Mouse (Mus musculus) cerebellum, adult 9-10 months (tissue): ENCODE measurements at regions not wholly inside any gene's neighbourhood (a gene's known extent, or its start where the extent isn't known, plus 50 kb on each side); places are given as distances from the start of the nearest gene placed in this dataset.

Experiments used
- DNase-seq: peaks from one replicate; pipeline ENCODE4 v3.0.0; 2022

DNA sequence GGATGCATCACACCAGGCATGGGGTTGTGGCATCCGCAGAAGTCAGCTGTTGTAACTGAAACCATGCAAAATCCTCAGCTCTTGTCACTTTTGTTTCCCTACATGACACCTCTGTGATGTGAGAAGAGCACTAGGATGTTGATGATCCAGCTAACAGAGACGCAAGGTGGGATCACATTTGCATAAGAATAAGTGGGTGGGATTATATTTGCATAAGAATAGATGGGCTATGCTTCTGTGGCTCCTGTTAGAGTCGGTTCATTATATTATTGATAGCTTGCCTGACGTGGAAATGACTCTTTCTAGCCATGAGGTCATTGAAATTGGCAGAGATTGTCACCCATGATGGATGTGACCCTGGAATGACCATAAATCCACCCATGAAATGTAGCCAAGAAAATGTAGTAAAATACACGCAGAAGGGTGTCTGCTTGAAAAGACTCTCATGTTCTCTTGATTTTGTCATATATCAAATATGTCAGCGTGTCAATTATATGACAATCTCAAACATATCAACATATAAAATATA, 102.2 kb upstream of the Arg1 start:
- no peak for DNase-seq

DNA sequence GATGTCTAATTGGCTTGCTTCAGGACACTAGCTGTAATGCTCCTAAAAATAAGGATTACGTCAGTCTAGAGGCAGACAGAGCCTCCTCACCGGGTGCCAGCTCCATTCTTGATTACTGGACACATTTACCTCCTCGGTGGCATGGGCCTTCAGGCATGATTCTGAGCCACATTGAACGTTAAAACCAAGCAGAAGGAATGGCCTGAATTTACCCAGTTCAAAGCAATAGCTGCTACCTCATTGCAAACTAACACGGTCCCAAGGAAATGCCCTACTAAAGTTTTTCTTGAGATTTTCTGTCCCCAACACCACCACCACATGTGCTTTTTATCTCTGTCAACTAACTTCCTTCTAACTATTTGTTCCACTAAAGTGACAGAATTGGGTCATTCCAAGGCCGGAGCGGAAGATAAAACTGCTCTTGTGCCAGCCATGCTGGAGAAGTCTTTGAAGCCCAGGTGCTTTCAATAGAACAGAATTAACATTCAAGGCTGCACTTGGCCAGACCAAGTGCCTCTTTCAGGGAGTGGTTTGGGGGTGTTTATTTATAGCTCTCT, 96.4 kb upstream of the Arg1 start:
- peak; percentile 92 for DNase-seq

DNA sequence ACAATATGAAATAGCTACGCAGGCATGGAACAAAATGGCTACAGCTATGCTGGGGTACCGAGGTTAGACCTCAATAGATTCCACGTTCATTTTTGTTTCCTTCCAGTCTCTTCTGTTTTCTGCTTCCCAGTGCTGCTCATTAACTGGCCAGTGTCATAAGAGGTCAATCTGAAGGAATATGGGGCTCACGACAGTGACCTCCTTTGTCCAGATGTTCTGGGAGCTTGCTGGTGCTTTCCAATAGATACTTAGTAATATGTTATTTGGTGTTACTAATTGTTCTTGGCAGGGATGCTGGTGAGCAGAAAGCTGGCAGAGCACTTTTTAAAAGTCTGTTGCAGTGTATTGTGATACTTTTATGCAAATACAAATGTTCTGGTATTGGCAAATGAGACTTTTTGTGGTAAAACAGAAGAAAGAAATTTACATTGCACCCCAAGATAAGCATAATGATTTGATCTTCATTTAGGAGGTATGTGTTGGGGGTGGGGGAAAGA, 95.8 kb upstream of the Arg1 start:
- no peak for DNase-seq

DNA sequence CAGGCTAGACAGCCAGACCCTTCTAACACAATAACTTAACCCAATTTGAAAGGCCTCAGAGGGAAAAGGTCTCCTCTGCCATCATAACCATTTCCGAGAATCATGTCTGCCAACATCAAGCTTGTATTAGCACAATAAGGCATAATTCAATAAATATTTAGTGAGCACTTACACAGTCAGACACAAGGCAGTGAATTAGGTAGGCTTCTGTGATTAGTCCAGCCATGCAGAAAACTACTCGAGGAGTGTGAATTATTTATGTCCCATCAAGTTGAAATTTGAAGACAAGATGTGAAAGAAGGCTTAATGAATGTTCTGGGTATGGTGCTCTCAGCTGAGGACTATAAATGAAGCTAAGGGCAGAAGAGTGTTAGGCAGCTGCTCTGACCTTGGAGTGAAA, 91.7 kb upstream of the Arg1 start:
- no peak for DNase-seq

DNA sequence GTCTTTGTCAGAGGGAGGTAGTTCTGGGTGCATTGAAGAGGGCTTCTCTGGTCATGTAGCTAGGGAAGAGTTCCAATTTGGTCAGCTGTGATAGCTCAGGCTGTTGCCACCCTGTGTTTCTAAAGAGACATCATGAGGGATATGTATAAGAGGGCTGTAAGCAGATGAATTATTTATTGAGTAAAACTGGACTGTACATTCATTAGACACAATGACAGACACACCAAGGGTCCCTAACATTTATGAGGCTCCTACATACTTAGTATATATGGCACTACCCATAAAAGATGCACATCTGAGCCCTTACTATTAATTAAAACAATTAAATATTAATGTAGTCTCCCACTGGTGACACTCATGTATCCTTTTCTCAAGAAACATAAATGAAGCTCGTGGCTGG, 90.6 kb upstream of the Arg1 start:
- DNase-seq = no peak

DNA sequence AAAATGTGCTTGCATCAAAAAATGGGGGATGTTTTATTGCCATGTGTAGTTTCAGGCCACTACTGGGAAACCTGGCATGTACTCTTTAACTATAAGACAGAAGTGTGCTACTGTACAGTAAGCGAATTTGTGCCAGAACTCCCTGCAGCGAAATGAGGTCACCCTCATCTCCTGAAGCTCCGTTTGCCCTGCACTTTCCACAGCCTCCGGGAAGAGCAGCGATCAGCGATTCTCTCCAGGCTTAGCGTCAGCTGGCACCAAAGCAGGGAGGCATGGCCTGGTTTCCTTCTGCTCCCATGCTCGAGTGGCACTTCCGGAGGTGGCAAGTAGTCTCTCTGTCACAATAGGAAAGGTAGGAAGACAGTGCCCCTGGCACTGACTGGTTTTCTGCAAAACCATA, 88.8 kb upstream of the Arg1 start:
- peak; percentile 98 for DNase-seq

DNA sequence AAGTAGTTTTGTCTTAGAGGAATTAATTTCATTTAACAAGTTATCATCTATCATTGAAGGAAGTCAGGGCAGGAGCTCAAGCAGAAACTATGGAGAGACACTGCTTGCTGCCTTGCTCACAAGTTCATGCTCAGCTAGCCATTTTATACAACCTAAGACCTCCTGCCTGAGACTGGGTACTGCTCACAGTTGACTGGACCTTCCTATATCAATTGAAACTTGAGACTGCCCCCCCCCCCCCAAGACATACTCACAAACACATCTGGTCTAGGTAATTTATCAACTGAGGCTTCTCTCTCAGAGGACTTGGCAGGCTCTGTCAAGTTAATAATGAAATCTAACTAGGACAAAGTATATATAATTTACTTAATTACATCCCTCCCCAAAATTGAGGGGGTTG, 84.8 kb upstream of the Arg1 start:
- DNase-seq = no peak

DNA sequence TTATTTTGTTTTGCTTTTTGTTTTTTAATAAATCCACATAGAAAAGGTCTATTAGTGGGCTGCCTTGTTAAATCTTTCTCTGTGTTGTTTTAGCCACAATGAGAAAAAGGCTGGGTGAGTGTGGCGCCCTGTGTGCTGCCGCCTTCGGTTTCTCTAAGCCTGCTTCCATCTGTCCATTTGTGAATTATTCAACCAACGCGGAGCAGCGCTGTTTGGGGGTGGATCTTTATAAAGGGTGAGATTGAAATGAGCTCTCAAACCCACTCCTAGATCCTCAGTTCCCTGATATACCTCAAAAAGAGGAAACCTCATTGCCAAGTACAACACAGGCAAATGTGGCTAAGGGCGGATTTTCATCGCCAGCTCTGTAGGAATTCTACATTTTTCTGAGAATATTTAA, 74.0 kb upstream of the Arg1 start:
- DNase-seq = no peak

DNA sequence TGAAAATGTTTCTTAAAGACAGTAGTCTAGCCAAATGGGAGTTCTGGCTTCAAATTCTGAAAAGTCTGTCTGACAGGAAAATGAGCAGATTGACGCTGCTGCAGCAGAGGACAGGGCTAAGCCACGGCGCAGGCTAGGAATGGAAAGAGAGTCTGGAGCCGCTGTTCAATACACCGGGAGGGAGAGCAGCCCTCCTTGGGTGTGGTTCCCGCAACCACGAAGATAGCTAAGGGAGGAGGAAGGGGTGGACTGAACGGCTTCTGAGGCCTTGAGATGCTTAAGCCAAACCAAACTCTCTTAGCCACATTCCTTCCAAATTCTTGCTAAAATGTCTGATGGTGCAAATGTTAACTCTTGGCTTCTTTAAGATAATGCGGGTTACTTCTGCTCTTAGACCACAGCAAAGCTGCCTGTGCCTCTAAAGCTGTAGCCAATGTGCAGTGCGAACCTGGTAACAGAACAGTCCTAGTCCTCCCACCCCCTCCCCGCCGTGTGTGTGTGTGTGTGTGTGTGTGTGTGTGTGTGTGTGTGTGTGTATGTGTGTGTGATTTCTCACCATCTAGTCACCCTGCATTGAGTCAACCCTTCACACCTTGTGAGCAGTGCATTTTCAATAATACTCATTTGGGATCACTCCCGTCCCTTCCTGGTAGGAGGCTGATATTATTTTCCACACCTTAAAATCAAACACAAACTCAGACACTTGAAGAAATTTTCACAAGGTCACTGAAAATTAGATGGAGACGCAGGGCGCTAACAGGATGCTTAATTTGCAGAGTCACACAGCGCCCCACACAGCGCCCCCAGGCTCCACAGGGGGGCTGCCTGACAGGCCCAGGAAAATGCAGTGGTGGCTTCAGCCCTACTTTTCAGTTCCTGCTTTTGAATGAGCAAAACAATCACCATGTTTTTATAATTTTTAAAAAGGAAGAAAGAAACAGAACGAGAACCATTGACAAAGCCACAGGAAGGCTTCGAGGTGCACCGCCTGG, 73.2 kb upstream of the Arg1 start:
- DNase-seq = no peak

DNA sequence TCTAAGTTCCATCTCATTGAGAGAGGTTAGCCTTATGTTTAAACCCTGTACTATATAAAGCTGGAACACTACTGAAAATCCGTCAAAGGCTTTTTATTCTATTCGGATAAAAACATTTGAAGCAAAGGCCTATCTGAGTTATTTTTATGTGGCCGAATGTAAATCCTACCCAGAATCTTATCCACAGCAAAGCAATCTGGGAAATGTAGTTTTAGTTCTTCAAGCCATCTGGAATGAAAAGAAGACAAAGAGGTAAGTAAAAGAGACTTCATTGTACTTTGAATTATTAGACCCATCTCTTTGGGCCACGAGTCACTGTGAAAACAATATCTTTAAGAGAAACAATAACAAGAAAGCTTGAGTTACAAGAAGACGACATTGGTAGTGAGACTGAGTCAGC, 72.5 kb upstream of the Arg1 start:
- no peak for DNase-seq

DNA sequence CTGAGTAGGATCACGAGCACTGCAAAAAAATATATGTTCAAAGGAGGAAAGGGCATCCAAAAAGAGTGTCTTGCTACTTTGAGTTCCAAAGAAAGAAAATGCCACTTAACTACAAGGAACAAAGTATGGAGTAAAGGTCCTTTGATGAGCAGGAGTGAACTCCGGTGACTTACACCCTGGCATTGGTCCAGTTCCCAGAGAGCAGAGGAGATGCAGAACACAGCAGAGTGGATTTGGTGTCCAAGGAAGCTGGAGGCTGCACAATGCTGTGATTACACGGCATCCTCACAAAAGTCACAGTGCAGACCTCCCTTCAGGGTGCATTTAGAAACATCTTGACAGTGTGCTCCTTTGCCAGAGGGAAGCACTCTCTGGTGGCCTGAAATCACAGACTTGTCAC, 70.4 kb upstream of the Arg1 start:
- DNase-seq = no peak

DNA sequence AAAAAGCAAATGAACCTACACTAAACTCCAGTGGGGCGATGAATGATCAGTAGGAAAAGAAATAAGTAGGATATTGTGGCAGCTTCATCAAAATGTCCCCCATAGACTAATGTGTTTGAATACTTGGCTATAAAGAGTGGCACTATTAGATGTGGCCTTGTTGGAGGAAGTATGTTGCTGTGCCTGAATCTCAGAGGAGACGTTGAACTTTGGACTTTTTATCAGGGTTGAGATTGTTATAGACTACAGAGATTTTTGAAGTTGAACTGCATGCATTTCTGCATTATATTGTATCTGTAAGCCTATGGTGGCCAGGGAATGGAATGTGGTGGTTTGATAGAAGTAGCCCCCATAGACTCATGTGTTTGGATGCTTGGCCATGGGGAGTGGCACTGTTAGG, 68.5 kb upstream of the Arg1 start:
- DNase-seq = no peak

DNA sequence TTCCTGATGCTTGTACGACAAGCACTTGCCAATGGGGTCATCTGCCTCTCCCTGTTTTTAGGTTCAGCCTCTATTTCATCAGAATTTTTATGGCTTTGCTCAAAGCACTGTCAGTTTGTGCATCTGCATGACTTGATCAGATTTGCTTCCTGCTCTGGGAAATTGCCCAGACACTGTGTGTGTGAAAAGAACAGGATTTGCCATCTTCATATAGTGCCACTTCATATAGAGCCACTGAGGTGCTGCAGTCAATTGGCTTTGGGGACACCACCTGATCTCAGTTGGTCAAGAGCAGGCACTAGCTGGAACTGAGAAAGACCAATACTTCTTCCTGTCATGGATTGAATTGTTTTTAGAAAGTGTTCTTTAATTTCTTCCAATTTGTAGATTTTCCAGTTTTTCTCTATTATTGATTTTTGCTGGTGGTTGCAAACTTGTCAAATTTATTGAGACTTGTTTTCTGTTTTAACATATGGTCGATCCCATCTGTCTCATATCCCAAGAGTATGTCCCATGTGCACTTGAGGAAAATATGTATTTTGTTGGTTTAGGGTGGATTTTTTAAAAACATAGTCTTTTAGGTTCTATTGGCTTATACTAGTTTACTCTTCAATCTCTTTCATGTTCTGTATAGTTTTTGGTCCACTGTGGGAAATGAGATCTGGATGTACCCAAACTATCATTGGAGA, 62.8 kb upstream of the Arg1 start:
- DNase-seq = peak; percentile 43

DNA sequence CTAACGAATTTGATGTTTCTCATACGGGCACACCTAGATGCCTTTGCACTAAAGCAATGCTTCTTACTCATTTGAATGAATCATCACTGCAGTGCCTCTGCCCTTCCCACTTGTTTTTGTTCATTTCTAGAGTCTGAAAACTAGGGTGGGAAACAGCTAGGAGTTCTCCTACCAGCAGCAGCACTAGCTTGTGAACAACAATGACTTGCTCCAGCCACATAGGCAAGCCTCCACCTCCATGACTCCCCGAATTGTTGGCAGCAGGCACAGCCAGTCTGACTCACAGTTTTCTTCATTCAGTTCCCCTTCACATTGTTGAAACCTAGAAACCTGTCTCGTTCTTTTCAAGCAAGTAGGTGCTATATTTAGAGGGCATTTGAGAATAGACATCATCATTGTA, 57.5 kb upstream of the Arg1 start:
- no peak for DNase-seq

DNA sequence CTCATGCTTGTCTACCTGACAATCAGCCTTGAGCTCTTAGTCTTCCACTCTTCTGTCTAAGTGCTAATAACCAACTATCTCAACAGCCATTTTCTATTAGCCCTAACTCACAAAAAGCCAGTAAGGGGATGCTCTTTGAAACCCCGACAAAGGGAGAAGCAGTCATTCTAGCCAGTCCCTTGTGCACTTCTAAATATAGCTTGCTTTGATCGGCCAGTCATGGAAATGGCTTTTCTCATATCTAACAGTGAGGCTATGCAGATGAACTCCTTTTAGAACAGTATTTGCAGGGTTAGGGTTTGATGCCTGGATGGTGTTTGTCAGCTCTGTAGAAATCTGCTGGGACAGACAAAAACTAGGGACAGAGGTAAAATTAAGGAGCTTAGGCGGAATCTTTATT, 54.5 kb upstream of the Arg1 start:
- no peak for DNase-seq
